Mouse (Mus musculus): ENCODE data around the gene Pdzd3. TPM values are rescaled to one million over a fixed set of nuclear protein-coding genes. Genes with fewer than 3 reads are reported as not detected.

Pdzd3 gene
- polyA plus RNA-seq, 1 experiment from 2014 or later = 0.14 TPM

DNA sequence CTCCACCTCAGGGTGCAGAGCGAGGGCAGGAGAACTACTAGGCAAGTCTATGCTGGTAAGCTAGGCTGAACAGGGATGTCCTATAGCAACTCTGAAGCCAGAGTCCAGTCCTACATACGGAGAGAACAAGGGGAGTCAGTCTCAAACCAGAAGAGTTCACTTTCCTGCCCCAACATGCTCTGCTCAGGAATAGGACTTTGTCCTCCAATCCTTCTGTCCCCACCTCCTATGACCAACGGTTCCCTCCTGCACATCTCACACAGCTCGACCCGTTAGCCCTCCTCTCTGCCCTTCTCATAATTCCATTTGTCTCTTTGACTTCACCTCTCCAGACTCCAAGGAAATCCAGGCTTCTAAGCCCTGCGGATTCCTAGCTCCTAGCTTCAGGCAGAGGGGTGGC lies 3.4 kb downstream of the Pdzd3 start:
- 89% methylated on average over 6 of the region's 6 CpGs for WGBS
- no peak overlapping the region for H3K4me3 ChIP-seq
- no peak overlapping the region for H3K9ac ChIP-seq

DNA sequence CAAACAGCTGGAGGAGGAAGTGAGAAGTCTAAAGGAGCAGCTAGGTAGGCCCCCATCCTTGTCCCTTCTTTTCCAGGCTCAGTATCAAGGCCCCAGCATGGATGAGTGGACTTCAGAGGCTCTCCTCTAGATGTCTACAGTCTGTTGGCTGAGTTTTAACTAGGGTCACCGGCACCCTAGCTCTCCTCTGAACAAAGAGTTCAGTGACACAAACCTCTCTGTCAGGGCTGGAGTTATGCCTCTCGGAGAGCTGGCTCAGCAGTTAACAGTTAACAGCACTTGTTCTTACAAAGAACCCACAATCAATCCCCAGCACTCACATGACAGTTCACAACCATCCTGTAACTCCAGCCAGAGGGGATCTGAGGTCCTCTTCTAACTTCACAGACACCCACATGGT lies 7.7 kb downstream of the Pdzd3 start:
- H3K27ac ChIP-seq = no peak overlapping the region
- no peak overlapping the region for H3K4me3 ChIP-seq
- H3K36me3 ChIP-seq = no peaks in the 10 kb centered on the region
- WGBS = 35% methylated on average over 2 of the region's 2 CpGs
- ATAC-seq (ENCODE audit: low FRiP score, low read depth) = no peak
- no peak overlapping the region for H3K9ac ChIP-seq
- no peak overlapping the region for H3K4me2 ChIP-seq (replicated peaks)
- no peaks in the 10 kb centered on the region for H3K4me1 ChIP-seq
- H3K27me3 ChIP-seq (replicated peaks) = no peaks in the 10 kb centered on the region
- no peaks in the 10 kb centered on the region for H3K9me3 ChIP-seq

More for the DNA sequence above, 3.4 kb downstream of the Pdzd3 start:
- Histone ChIP-seq H3K36me3 (no peaks in the 10 kb centered on the region), H3K27ac (no peak overlapping the region), H3K4me1 (no peaks in the 10 kb centered on the region), H3K27me3 (replicated peaks) (no peaks in the 10 kb centered on the region), H3K9me3 (no peaks in the 10 kb centered on the region), H3K4me2 (replicated peaks) (no peak overlapping the region)
- ATAC-seq (ENCODE audit: low FRiP score, low read depth) = no peak

DNA sequence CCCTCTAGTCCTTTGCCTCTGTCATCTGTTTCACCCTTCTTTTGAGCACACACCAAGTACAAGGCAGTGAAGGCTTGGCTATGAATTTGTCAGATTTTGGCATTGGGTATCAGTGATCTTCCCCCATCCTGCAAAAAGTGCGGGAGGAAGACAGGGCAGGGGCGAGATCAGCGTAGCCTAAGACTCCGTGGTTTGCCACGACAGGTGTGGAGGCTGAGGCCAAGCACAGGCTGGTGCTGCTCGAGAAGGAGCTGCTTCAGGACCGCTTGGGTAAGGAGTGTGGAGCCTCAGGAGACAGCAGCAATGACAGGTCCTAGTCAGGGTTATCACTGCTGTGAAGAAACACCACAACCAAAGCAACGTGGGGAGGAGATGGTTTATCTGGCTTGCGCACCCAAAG lies 9.9 kb downstream of the Pdzd3 start:
- Histone ChIP-seq H3K27me3 (replicated peaks) (no peaks in the 10 kb centered on the region), H3K4me2 (replicated peaks) (no peak overlapping the region), H3K9me3 (no peaks in the 10 kb centered on the region), H3K4me1 (no peaks in the 10 kb centered on the region), H3K4me3 (no peak overlapping the region), H3K9ac (no peak overlapping the region), H3K36me3 (no peaks in the 10 kb centered on the region), H3K27ac (no peak overlapping the region)
- 78% methylated on average over 9 of the region's 9 CpGs for WGBS
- ATAC-seq (ENCODE audit: low FRiP score, low read depth) = no peak

DNA sequence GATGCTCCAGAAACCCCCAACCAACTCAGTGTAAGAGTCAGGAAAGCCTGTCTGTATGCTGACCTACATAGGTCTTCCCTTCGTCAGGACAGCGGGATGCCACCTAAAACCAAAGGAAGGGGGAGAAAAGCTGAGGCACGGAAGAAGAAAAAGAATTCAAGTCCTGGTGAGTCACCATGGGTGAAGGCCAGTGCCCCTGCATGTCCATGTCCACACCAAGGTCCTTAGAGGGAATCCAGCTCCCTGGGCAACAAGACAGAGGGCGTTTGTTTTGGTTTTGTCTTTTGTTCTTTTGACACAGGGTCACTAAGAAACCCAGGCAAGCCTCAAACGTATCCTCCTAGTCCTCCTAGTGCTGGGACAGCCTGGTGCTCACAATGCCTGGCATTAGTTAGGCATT lies 10.4 kb downstream of the Pdzd3 start:
- Histone ChIP-seq H3K27ac (no peak overlapping the region), H3K36me3 (no peaks in the 10 kb centered on the region), H3K4me3 (no peak overlapping the region), H3K4me1 (no peaks in the 10 kb centered on the region), H3K27me3 (replicated peaks) (no peaks in the 10 kb centered on the region), H3K4me2 (replicated peaks) (no peak overlapping the region), H3K9ac (no peak overlapping the region), H3K9me3 (no peaks in the 10 kb centered on the region)
- ATAC-seq (ENCODE audit: low FRiP score, low read depth) = no peak
- 57% methylated on average over 5 of the region's 5 CpGs for WGBS

DNA sequence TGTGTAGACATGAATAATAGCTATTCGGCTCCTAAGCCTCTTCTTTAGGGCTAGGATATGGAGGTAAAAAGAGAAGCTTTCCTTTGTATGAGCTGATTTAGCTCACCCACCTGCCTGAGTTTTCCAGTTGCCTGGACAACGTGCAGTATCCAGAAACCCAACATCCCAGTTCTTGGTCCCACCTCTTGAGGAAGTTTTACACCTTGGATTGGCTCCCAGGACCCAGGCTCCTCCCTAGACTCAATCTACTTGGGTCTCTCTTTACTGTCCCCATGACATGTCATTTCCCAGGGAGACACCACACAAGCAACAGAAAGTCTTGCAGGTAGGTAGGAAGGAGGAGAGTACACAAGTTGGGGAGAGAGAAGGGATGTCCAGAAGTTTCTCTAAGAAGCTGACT lies 10.9 kb downstream of the Pdzd3 start, which contains the start of gene Ccdc153:
Gene Ccdc153, plus strand, starts transcription at position 278 of the 400 bp plus-strand sequence.
- ATAC-seq (ENCODE audit: low FRiP score, low read depth) = no peak
- WGBS = 61% methylated on average over 2 of the region's 2 CpGs
- H3K4me2 ChIP-seq (replicated peaks) = no peak within 1 kb of the TSS
- H3K36me3 ChIP-seq = no peaks in the 10 kb centered on the region
- no peaks in the 10 kb centered on the region for H3K4me1 ChIP-seq
- H3K9ac ChIP-seq = no peak within 1 kb of the TSS
- no peak within 1 kb of the TSS for H3K27ac ChIP-seq
- no peak within 1 kb of the TSS for H3K4me3 ChIP-seq
- no peaks in the 10 kb centered on the region for H3K27me3 ChIP-seq (replicated peaks)
- no peaks in the 10 kb centered on the region for H3K9me3 ChIP-seq

DNA sequence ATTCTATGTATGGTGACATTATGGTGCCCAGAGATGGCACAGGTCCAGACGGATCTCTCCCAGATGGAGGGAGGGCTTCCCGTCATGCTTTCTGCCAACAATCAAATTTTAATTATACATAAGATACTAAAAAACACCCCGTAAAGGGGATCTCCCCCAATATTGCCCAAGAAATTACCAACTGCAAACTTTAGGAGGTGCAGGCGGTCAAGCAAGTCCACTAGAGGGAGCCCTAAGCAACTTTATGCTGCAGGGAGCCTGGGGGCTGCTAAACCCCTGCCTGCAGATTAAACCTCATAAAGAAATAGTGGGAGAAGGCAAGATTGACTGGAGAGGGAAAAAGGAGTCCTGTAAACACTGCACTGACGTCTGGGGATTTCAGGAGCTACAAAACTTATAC lies 11.8 kb downstream of the Pdzd3 start:
- Histone ChIP-seq H3K9me3 (no peaks in the 10 kb centered on the region), H3K27ac (no peak overlapping the region), H3K4me3 (no peak overlapping the region), H3K36me3 (no peaks in the 10 kb centered on the region), H3K27me3 (replicated peaks) (no peaks in the 10 kb centered on the region), H3K4me2 (replicated peaks) (no peak overlapping the region), H3K4me1 (no peaks in the 10 kb centered on the region), H3K9ac (no peak overlapping the region)
- 13% methylated on average over 5 of the region's 5 CpGs for WGBS
- no peak for ATAC-seq (ENCODE audit: low FRiP score, low read depth)

DNA sequence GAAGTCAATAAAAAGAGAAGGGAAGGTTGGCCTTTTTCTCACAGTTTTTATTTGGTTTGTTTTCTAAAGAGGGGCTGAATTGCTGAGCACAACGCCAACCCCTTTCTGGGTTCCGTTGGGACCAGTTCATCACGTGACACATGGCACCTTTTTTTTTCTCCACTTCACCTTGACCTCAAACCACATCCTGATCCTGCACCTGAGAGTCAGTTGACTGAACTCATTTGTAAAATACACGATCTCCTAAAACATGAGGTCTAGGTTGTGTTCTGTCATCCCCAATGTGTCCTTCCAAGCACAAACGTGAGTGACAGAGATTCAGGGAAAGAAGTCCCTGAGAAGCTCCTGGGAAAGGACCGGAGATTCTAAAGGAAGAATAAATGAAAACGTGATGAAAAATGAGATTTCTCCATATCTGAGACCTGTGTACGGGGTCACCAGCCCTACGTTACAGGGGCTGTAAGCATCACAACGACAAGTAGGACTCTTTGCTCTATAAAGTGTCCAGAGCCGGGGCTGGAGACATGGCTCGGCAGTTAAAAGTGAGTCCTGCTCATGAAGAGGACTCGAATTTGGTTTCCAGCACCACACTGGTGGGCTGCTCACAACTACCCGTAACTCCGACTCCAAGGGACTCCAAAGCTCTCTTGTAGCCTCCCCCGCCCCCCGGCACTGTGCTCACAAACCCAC lies 12.6 kb downstream of the Pdzd3 start:
- H3K36me3 ChIP-seq = no peaks in the 10 kb centered on the region
- no peak overlapping the region for H3K27ac ChIP-seq
- H3K4me2 ChIP-seq (replicated peaks) = no peak overlapping the region
- H3K4me3 ChIP-seq = no peak overlapping the region
- H3K9me3 ChIP-seq = no peaks in the 10 kb centered on the region
- no peak overlapping the region for H3K9ac ChIP-seq
- H3K4me1 ChIP-seq = no peaks in the 10 kb centered on the region
- no peak for ATAC-seq (ENCODE audit: low FRiP score, low read depth)
- H3K27me3 ChIP-seq (replicated peaks) = no peaks in the 10 kb centered on the region
- WGBS = 82% methylated on average over 17 of the region's 17 CpGs

DNA sequence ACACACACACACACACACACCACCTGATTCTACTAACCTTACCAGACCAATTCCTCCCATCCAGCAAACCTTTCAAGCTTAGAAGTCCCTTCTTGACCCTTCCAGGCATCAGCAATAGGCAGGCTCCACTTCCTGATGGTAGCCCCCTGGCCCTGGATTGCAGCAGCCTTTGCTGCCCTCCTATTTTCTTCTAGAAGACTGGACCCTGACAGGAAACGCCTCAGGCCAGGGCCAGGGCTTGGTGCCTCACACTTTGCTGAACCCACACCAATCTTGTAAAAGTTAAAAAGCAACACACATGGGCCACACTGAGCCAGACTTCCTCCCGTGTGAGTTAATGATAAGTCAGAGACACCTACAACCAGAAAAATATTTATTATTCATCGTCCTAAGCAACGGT lies 14.1 kb downstream of the Pdzd3 start:
- Histone ChIP-seq H3K27ac (no peak overlapping the region), H3K27me3 (replicated peaks) (no peaks in the 10 kb centered on the region), H3K9me3 (no peaks in the 10 kb centered on the region), H3K36me3 (no peaks in the 10 kb centered on the region), H3K4me1 (peaks cover 6% of the 10 kb centered on the region), H3K4me2 (replicated peaks) (no peak overlapping the region), H3K9ac (no peak overlapping the region), H3K4me3 (no peak overlapping the region)
- WGBS = 80% methylated on average over 4 of the region's 4 CpGs
- no peak for ATAC-seq (ENCODE audit: low FRiP score, low read depth)

DNA sequence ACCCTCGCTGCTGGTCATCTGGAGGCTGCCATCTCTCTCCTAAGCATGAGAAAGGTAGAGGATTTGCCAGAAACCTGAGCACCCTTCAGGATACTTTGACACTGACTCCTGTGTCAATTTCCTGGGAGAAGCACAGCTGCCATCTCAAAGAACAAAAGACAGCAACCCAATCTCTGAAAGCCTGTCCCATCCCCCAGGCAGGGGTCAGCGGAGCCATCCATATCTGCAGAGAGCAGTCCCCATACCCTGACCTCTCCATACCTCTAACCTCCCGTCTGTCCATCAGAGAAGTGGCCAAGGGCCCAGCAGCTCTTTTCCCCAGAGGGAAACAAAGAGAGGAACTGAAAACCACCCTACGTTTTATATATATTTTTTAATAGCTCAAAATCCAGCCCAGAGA lies 14.7 kb downstream of the Pdzd3 start:
- Histone ChIP-seq H3K9me3 (no peaks in the 10 kb centered on the region), H3K27ac (no peak overlapping the region), H3K4me2 (replicated peaks) (no peak overlapping the region), H3K4me3 (no peak overlapping the region), H3K27me3 (replicated peaks) (no peaks in the 10 kb centered on the region), H3K9ac (no peak overlapping the region), H3K4me1 (peaks cover 11% of the 10 kb centered on the region), H3K36me3 (no peaks in the 10 kb centered on the region)
- no peak for ATAC-seq (ENCODE audit: low FRiP score, low read depth)
- WGBS = 70% methylated on average over 4 of the region's 4 CpGs

DNA sequence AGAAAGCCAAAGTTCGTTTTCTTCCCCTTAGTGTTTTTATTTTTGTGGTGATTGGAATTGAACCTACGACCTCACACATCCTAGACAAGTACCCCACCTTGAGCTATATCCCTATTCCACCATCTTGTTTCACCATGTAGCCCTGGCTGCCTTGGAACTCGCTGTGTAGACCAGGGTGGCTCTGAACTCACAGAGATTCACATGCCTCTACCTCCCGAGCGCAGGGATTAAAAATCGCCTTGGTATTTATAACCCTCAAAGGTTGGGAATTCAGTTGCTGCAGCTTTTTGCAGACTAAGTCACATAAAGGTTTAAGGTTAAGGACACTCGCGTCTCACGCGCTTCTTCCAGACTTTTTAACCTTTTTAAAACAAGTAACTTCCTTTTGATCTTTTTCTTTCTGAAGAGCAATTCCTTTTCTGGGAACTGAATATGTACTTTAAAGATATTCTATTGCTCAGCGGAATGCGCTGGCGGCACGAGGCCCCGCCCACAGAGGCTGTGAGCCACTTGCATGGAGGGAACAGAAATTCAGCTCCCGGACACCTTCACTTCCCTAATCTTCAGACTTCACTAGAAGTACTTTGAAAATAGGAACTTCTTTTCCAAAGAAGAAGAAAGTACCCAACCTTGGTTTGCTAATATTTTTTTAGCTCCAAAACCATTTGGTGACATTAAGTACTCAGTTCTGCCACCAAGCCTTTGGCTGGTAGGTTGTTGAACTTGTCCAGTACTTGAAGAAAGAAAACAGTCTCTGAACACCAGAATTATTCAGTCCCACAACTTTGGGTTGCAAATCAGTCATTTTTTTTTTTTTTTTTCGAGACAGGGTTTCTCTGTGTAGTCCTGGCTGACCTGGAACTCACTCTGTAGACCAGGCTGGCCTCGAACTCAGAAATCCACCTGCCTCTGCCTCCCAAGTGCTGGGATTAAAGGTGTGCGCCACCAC lies 16.5 kb downstream of the Pdzd3 start:
- ATAC-seq (ENCODE audit: low FRiP score, low read depth) = no peak
- H3K27me3 ChIP-seq (replicated peaks) = no peaks in the 10 kb centered on the region
- H3K4me1 ChIP-seq = peaks cover 14% of the 10 kb centered on the region
- 28% methylated on average over 19 of the region's 19 CpGs for WGBS
- no peaks in the 10 kb centered on the region for H3K36me3 ChIP-seq
- H3K9ac ChIP-seq = no peak overlapping the region
- no peaks in the 10 kb centered on the region for H3K9me3 ChIP-seq
- peak overlapping the region; percentile 65; the same call in 1 of the 2 replicates for H3K4me3 ChIP-seq
- H3K4me2 ChIP-seq (replicated peaks) = peak overlapping the region; percentile 61
- H3K27ac ChIP-seq = no peak overlapping the region

DNA sequence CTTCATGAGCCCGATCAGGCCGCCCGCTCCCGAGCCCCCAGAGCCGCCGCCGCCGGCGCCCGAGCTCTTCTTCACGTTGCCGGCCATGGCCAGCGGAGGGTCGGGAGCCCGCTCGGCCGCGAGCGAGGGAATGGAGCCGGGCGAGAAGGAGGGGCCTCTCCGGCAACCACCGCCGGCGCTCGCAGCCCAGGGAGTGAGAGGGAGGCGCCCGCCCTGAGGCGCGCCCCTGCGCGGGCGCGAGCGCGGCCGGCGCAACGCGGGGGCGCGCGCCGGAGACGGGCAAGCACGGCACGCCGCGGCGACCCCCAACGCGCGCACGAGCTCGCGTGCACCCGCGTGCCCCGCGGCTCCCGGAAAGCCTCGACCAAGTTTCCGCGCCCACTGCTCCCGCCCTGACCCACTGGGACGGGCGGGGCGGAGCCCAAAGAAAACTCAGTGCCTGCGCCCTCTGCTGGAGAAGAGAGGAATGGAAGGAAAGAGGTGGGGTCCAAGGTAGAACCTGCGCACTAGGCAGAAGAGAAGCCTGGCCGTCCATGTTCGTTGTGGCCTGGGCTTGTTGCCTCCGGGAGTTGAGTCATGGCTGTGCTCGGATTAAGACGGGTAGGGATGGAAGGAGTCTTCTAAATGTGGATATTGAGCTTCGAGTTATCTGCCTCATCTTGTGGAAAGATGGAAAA lies 17.3 kb downstream of the Pdzd3 start, which contains the start of gene Cbl:
Gene Cbl, minus strand, starts transcription at position 248 of the 677 bp plus-strand sequence.
- peak within 1 kb of the TSS; percentile 77 for H3K9ac ChIP-seq
- no peaks in the 10 kb centered on the region for H3K36me3 ChIP-seq
- peaks cover 14% of the 10 kb centered on the region for H3K4me1 ChIP-seq
- peak within 1 kb of the TSS; percentile 65 for H3K4me3 ChIP-seq
- H3K27me3 ChIP-seq (replicated peaks) = no peaks in the 10 kb centered on the region
- peak within 1 kb of the TSS; percentile 86 for H3K27ac ChIP-seq
- no peaks in the 10 kb centered on the region for H3K9me3 ChIP-seq
- peak within 1 kb of the TSS; percentile 61 for H3K4me2 ChIP-seq (replicated peaks)
- peak; percentile 94 for ATAC-seq (ENCODE audit: low FRiP score, low read depth)
- WGBS = under 1% methylated on average over 70 of the region's 76 CpGs

Data from neural tube, embryonic 12.5 days (tissue).